Mouse (Mus musculus) A20 (cell line): ENCODE measurements at regions not wholly inside any gene's neighbourhood (a gene's known extent, or its start where the extent isn't known, plus 50 kb on each side); places are given as distances from the start of the nearest gene placed in this dataset.

Experiments used
- DNase-seq: peaks from one replicate; pipeline ENCODE4 v3.0.0-alpha.2; 2011; ENCODE audit warnings: low read depth, low spot score

- no peak for DNase-seq
Observed at GRCm38 (mm10) chr13:37290636-37291035, 54.4 kb upstream of the Ly86 start.

GRCm38 (mm10) chr13:37288993-37289392 lies 56.0 kb upstream of the Ly86 start:
- DNase-seq, result no peak

GRCm38 (mm10) chr13:37282515-37282914 lies 62.5 kb upstream of the Ly86 start:
- no peak for DNase-seq

- peak; percentile 18 for DNase-seq
Observed at GRCm38 (mm10) chr13:37279078-37279789, 65.8 kb upstream of the Ly86 start.

- DNase-seq, result no peak
Observed at GRCm38 (mm10) chr13:37249581-37250461, 95.2 kb upstream of the Ly86 start.

- DNase-seq, result peak; percentile 7
Observed at GRCm38 (mm10) chr13:37248741-37249140, 96.3 kb upstream of the Ly86 start.

- no peak for DNase-seq
Observed at GRCm38 (mm10) chr13:37240048-37240447, 105.0 kb upstream of the Ly86 start.

GRCm38 (mm10) chr13:37237285-37237684 lies 107.7 kb upstream of the Ly86 start:
- no peak for DNase-seq

- DNase-seq, result no peak
Observed at GRCm38 (mm10) chr13:37225834-37226233, 119.2 kb upstream of the Ly86 start.

- no peak for DNase-seq
Observed at GRCm38 (mm10) chr13:37220436-37220835, 124.6 kb upstream of the Ly86 start.

GRCm38 (mm10) chr13:37218596-37218995 lies 126.4 kb upstream of the Ly86 start:
- no peak for DNase-seq

- no peak for DNase-seq
Observed at GRCm38 (mm10) chr13:37214590-37215282, 130.3 kb upstream of the Ly86 start.

- no peak for DNase-seq
Observed at GRCm38 (mm10) chr13:37197136-37197535, 147.1 kb upstream of the F13a1 start.

- DNase-seq, result no peak
Observed at GRCm38 (mm10) chr13:37195857-37196256, 145.8 kb upstream of the F13a1 start.

GRCm38 (mm10) chr13:37181169-37181787 lies 131.2 kb upstream of the F13a1 start:
- no peak for DNase-seq

- DNase-seq, result no peak
Observed at GRCm38 (mm10) chr13:37176526-37176925, 126.5 kb upstream of the F13a1 start.

GRCm38 (mm10) chr13:37175997-37176396 lies 126.0 kb upstream of the F13a1 start:
- no peak for DNase-seq

- no peak for DNase-seq
Observed at GRCm38 (mm10) chr13:37158831-37159522, 108.9 kb upstream of the F13a1 start.

- no peak for DNase-seq
Observed at GRCm38 (mm10) chr13:37157808-37158207, 107.8 kb upstream of the F13a1 start.

- DNase-seq, result no peak
Observed at GRCm38 (mm10) chr13:37151835-37152516, 101.9 kb upstream of the F13a1 start.

GRCm38 (mm10) chr13:37149961-37150360 lies 99.9 kb upstream of the F13a1 start:
- no peak for DNase-seq
